Mouse (Mus musculus) kidney, adult 2 months (tissue): ENCODE results near the gene Nlrc4.

Experiments
- CTCF ChIP-seq: fragments of 200-500 bp; conservative IDR thresholded peaks from 2 replicates; pipeline ENCODE4 v1.5.1; 2011; ENCODE audit warnings: low read depth, mild to moderate bottlenecking, control low read depth, low read length, moderate library complexity, mixed read lengths; ENCODE audit not compliant: insufficient read depth, insufficient read length
- POLR2A ChIP-seq: fragments of 200-500 bp; IDR thresholded peaks from one replicate; pipeline ENCODE4 v1.6.1; 2011; ENCODE audit warnings: low read depth, low read length, control low read depth

- TF ChIP-seq POLR2A: no peak
- TF ChIP-seq CTCF: no peak
These were observed 21.6 kb upstream of the Nlrc4 start for GRCm38 (mm10) chr17:74480361-74481069.
